Comparison of ENCODE assay signal across 21 mouse cellular contexts in genomic region chr2:140826241-140826640, GRCm38 (mm10).
A peak's percentile ranks its signal among the peaks of the same experiment; 100 is the strongest.
DNase-seq lines count a peak whose midpoint lies in the region; ATAC-seq lines count a peak whose summit lies in the region.
"Had no signal": no experiment of that assay in that cellular context is flagged by ENCODE, and none has a peak within 500 bp of the region (broad histone marks: within the 10 kb centered on the region; RNA-seq: fewer than 3 reads in every experiment).

No protein-coding gene starts in this region.

- WGBS in midbrain, embryonic 16.5 days = 88% methylated on average over 2 of the region's 2 CpGs

- ATAC-seq in megakaryocyte progenitor cell, adult 5-6 weeks (replicated peaks; ENCODE audit: poor library complexity) = peak; percentile 76
- no peak for ATAC-seq in midbrain, embryonic 16.5 days
- ATAC-seq: forebrain, embryonic 15.5 days had no signal

- H3K9ac ChIP-seq in midbrain, embryonic 16.5 days (ENCODE audit: low read depth, low read length) = no peak overlapping the region
- H3K9ac ChIP-seq: embryonic facial prominence, embryonic 15.5 days; forebrain, embryonic 12.5 days; forebrain, embryonic 15.5 days; hindbrain, embryonic 12.5 days; hindbrain, embryonic 15.5 days had no signal

- DNase-seq in 416B (ENCODE audit: low read depth) (peak; percentile 5), ES-CJ7 (ENCODE audit: low read depth, low spot score) (peak; percentile 6)
- peak; percentile 93 for DNase-seq in fat pad, adult 2 months (ENCODE audit: extremely low read depth, low read depth, low spot score)
- DNase-seq in kidney, adult 8-10 months = no peak
- DNase-seq: adrenal gland, adult 2 months; adrenal gland, postnatal 14 days; cerebellum, adult 11 months; cerebellum, adult 2 months; cerebellum, adult 9-11 months; cerebellum, postnatal 25 days; embryo, embryonic 11 days; gastrocnemius, postnatal 25 days; heart, adult 11 months had no signal

- H3K4me2 ChIP-seq in midbrain, embryonic 16.5 days (ENCODE audit: low read length) = no peak overlapping the region
- H3K4me2 ChIP-seq: embryonic facial prominence, embryonic 15.5 days; forebrain, embryonic 12.5 days; forebrain, embryonic 15.5 days; heart, embryonic 11.5 days; hindbrain, embryonic 12.5 days; hindbrain, embryonic 15.5 days had no signal

- no peaks in the 10 kb centered on the region for H3K27me3 ChIP-seq in midbrain, embryonic 16.5 days (ENCODE audit: control insufficient read depth, insufficient read depth, low read depth, low read length)
- H3K27me3 ChIP-seq: embryonic facial prominence, embryonic 15.5 days; forebrain, embryonic 12.5 days; forebrain, embryonic 15.5 days; hindbrain, embryonic 12.5 days; hindbrain, embryonic 15.5 days had no signal

- H3K4me1 ChIP-seq in midbrain, embryonic 16.5 days (ENCODE audit: control insufficient read depth, insufficient read depth, low read length) = no peaks in the 10 kb centered on the region
- H3K4me1 ChIP-seq: embryonic facial prominence, embryonic 15.5 days; forebrain, embryonic 12.5 days; forebrain, embryonic 15.5 days; hindbrain, embryonic 12.5 days; hindbrain, embryonic 15.5 days had no signal

- H3K36me3 ChIP-seq in midbrain, embryonic 16.5 days (ENCODE audit: control insufficient read depth, insufficient read depth, low read length) = no peaks in the 10 kb centered on the region
- H3K36me3 ChIP-seq: embryonic facial prominence, embryonic 15.5 days; forebrain, embryonic 12.5 days; forebrain, embryonic 15.5 days; hindbrain, embryonic 12.5 days; hindbrain, embryonic 15.5 days had no signal

- H3K4me3 ChIP-seq in midbrain, embryonic 16.5 days (ENCODE audit: low read depth, low read length) = no peak overlapping the region
- H3K4me3 ChIP-seq: embryonic facial prominence, embryonic 15.5 days; forebrain, embryonic 12.5 days; forebrain, embryonic 15.5 days; hindbrain, embryonic 12.5 days; hindbrain, embryonic 15.5 days had no signal

- no peaks in the 10 kb centered on the region for H3K9me3 ChIP-seq in midbrain, embryonic 16.5 days (replicated peaks; ENCODE audit: control insufficient read depth, low read length, poor library complexity, severe bottlenecking)
- H3K9me3 ChIP-seq: embryonic facial prominence, embryonic 15.5 days; forebrain, embryonic 12.5 days; forebrain, embryonic 15.5 days; hindbrain, embryonic 12.5 days; hindbrain, embryonic 15.5 days had no signal

- no peak overlapping the region for H3K27ac ChIP-seq in midbrain, embryonic 16.5 days (ENCODE audit: low read length)
- H3K27ac ChIP-seq: embryonic facial prominence, embryonic 15.5 days; forebrain, embryonic 12.5 days; forebrain, embryonic 15.5 days; hindbrain, embryonic 12.5 days; hindbrain, embryonic 15.5 days had no signal

Comparison
In these comparisons a context has a peak if more than half of its experiments do, and no peak if none do; other contexts are left out.
1. DNase-seq: peak in 416B (single experiment), ES-CJ7 (single experiment) and fat pad, adult 2 months (single experiment); none in kidney, adult 8-10 months (0 of 2).